Mouse (Mus musculus) hindlimb bud, embryonic 11.5 days (tissue): Measurements from ENCODE around the gene Myo3b.
"Not testable (repeated sequence)": the region's sequence is repeated elsewhere in the genome, so short reads cannot be mapped to it uniquely, and the experiment has no call there.

Experiments
- DNase-seq: peaks from one replicate; pipeline ENCODE4 v3.0.0-alpha.2; 2012; ENCODE audit warnings: low read depth, low spot score; ENCODE audit errors: extremely low spot score

Myo3b gene

GRCm38 (mm10) chr2:70038752-70039151 is at the start of gene Myo3b:
Gene Myo3b, plus strand, starts transcription at chr2:70039126.
- no peak for DNase-seq

- no peak for DNase-seq
Observed at GRCm38 (mm10) chr2:69989224-69989623, 49.7 kb upstream of the Myo3b start.

DNA sequence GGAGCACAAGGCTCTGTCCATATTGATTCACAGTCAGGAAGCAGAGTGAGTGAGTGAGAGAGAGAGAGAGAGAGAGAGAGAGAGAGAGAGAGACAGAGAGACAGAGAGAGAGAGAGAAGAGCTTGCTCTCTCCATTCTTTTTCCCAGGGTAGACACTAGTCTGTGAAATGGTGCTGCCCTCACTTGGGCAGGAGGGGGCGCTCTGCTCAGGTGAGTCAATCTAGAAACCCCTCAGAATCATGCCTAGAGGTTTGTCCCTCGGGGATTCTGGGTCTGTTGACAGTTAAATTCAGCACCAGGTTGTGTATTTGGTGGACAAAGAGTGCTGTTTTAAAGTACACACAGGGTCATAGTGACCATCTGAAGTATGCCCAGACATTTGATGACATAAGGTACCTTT is 48.3 kb upstream of the Myo3b start:
- no peak for DNase-seq

DNA sequence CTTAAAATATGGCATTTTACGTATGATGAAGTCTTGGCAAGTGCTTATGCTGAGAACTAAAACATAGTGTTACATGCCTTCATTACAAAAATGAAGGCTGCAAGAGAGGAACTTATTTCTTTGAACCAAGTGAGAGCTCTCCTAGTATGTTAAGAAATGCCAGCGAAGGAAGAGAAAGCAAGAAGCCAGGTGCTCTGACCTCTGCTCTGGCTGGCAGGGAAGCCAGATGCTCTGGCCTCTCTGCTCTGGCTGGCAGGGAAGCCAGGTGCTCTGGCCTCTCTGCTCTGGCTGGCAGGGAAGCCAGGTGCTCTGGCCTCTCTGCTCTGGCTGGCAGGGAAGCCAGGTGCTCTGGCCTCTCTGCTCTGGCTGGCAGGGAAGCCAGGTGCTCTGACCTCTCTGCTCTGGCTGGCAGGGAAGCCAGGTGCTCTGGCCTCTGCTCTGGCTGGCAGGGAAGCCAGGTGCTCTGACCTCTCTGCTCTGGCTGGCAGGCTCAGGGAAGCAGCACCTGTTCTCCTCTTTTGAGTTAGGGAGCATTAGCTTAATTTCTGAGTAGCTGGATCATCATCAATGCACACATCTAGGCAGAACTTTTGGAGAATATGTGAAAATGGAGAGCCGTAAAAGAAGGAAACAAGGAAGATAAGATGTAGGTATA is 44.7 kb upstream of the Myo3b start:
- not testable (repeated sequence) for DNase-seq

- no peak for DNase-seq
Observed at GRCm38 (mm10) chr2:69994779-69995178, 44.1 kb upstream of the Myo3b start.

DNA sequence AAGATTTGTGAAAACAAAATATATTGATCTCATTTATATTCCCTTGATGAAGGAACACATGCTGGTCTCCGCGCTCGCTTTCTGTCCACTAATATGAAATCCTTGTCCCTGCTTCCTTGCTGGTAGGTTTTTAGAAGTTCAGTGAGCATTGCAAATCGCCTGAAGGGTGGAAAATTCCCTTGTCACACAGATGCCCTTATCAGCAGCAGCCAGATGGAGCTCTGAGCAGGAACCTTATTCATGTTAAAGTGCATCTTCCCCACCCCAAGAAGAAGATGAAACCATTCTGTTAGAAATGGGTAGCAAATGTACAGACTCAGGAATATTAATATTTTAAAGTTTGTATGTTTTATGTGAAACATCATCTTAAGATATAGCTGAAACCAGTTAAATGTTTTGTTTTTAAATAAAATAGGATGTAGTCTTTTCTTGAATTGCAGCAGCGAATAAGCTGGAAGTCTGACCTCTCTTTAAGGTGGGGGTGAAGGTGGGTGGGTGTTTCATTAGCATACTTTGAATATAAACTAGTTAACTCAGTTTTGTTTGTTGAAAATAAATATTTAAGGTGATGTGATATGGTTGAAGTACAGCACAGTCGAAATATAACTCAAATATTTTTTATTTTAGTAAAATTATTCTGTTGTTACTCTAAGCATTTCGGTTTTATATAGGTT is 39.7 kb upstream of the Myo3b start:
- DNase-seq: no peak

GRCm38 (mm10) chr2:70000316-70000715 is 38.6 kb upstream of the Myo3b start:
- DNase-seq: no peak

DNA sequence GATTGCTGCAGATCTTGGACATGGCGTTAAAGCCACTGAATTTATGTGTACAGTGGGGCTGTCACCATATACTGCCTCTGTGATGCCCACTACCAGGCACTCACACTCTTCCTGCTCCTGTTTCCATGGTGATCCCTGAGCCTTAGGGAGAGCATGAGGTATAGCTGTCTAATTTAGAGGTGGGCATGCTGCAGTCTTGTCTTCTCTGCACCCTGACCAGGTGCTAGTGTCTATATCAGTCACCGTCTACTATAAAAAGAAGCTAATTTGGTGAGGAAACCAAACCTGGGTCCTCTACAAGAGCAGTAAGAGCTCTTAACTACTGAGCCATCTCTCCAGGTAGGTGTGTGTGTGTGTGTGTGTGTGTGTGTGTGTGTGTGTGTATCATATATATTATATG is 32.4 kb upstream of the Myo3b start:
- no peak for DNase-seq

- DNase-seq: no peak
Observed at GRCm38 (mm10) chr2:70012941-70013340, 26.0 kb upstream of the Myo3b start.

GRCm38 (mm10) chr2:70018236-70018635 is 20.7 kb upstream of the Myo3b start:
- DNase-seq: no peak

DNA sequence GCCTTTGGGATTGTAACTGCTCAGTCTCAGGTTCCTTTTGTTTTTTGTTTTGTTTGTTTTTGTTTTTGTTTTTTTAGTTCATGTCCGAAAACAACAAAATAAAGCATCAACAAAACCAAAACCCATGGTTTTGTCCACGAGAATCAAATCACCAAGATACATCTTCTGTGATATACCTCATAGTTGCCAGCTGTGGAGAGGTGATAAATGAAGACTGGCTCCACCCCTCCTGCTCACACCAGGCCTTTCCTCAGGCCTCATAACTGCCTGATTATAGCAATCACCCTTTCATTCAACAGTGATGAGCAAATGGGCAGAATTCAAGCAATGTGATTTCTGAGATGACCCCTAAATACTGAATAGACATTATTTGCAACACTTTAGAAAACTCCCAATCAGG is 14.5 kb upstream of the Myo3b start:
- no peak for DNase-seq

DNA sequence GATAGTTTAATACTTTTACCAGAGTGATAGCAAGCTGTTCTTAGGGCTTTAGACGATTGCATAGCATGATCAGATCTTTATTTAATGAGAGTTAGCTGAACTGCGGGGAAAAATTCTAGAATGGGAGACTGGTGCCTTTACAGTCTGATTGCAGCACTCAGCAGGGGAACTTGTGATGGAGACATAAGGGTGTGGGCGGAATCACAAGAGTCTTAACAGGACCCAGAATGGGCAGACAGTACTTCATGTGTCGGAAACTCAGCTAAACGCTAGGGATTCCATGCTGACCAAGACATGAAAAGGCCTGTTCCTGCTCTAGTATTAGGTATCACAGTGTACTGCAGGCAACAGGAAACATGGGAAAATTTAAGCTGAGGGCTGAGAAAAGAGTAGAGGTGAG is 13.2 kb upstream of the Myo3b start:
- no peak for DNase-seq

GRCm38 (mm10) chr2:70031472-70031871 is 7.5 kb upstream of the Myo3b start:
- no peak for DNase-seq

- no peak for DNase-seq
Observed at GRCm38 (mm10) chr2:70034895-70035294, 4.0 kb upstream of the Myo3b start.

GRCm38 (mm10) chr2:70035358-70035757 is 3.6 kb upstream of the Myo3b start:
- no peak for DNase-seq

DNA sequence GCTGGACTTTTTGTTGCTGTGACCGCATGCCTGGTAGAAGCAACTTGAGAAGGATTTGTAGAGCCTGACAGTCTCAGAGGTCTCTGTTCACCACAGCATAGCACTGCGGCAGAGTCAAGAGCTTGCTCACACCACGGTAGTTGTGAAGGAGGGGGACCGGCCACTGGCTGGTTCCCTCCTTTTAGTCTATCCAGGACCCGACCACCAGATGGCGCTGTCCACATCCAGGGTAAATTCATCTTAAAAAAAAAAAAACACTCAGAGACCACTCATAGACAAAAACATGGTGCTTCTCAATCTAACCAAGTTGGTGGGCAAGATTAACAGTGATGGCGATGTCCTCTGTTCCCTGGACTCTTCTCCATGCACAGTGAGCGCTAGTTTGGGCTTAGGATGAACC is 1.7 kb upstream of the Myo3b start:
- no peak for DNase-seq

DNA sequence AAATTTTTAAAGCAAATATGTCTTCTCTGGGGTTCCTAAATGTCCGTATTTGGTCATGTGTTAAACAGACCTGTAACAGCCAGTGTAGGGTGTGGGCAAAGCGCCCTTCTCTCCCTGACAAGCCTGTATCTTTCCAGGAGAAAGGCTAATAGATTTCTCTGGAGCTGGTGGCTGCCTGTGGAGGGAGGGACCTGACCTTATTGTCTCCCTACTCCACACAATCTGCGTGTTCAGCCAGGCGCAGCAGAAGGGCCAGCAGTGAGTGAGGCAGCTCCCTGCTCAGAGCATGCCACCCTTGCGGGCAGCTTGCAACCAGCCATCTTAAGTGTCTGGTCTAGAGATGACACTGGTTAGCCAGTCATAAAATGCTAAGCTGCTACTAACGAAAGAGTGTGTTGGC is 5.5 kb downstream of the Myo3b start:
- no peak for DNase-seq

- no peak for DNase-seq
Observed at GRCm38 (mm10) chr2:70047868-70048267, 8.9 kb downstream of the Myo3b start.

DNA sequence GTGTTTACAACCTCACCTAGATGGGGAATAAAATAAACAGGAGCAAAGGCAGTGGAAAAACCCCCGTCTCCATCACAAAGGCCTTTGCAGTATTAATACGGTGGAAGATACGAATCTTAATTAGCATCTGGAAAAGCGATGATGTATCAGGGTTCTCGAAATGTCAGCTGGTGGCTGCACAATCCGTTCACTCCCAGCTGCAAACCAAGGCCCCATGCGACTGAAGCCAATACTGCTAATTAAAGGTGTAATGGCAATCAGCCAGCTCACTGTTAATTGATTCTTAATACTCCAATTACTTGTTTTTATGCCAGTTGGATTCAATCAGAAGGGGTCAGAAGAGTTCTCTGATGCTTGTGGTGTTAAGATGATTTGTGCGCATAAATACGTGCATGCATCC is 14.9 kb downstream of the Myo3b start:
- no peak for DNase-seq

GRCm38 (mm10) chr2:70058201-70058600 is 19.3 kb downstream of the Myo3b start:
- DNase-seq: no peak

DNA sequence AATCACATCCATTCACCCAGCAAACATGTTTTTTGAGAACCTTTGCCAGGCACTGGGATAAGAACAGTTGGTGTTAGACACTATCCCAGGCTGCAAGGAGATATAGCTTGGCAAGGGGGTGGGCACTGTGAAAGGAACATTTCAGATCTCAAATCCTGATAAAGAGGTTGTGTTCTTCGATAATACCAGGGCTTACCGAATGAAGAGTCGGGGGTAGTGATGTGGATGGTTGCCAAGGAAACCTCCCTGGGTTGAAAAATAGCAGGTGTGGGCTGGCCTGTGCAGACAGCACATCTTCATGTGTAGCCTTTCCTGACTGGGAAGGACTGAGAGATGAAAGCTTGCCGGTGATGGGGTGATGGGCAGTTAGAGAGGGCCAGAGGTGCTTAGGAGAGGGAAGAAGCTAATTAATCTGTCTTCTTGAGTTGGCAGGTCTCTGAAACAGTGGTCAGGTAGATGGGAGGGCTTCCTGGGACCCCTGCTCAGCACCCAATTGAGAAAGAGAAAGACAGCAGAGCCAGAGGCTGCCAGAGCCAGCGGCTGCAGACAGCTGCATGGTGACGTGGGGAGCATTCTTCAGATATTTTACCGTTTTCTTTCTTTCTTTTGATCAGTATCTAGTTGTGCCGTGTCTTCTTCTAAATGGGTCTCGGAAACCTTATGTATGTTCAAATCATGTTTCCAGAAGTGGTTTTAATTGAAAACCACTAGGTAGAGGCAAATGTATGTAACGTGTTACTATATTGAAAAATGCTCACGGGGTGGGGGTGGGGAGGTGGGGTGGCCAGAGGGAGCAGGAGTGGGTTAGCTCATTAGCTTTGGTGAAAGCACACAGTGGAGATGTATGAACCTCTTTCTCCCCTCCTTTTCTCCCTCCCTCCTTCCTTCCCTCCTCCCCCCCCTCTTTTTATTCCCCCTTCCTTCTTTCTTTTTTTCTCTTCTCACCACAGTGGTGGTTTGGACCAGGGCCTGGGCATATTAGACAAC is 21.7 kb downstream of the Myo3b start:
- no peak for DNase-seq

DNA sequence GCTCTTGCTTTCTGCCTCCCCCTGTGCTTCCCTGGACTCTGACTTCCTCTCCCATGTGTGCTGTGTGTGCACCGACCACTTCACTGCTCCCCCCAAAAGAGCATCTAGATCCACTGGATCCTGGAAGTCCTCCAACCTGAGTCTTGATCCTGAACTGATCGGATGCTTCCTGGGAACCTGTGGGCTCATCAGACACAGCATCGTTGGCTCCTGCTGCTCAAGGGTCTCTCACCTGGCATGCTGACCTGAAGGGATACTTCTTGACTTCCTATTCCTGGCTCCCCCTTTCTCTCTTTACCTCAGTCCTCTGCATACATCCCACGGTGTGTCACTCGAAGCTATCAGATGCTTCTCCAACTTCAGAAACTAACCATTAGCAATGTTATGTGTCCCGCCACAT is 26.2 kb downstream of the Myo3b start:
- no peak for DNase-seq
